Mouse (Mus musculus) left cerebral cortex, postnatal 4 days (tissue): ENCODE measurements at regions not wholly inside any gene's neighbourhood (a gene's known extent, or its start where the extent isn't known, plus 50 kb on each side); places are given as distances from the start of the nearest gene placed in this dataset.
A peak's percentile ranks its signal among the peaks of the same experiment; 100 is the strongest.

Experiments
- DNase-seq: peaks from one replicate; pipeline ENCODE4 v3.0.0-alpha.2; 2022
- intact Hi-C: fragments of 180-260 bp; cut with DNase I; formaldehyde crosslinking; loops from one replicate; pipeline ENCODE4 v1.15.1; 2025

- no peak for DNase-seq
- intact Hi-C loops = no loop called here
Observed at GRCm38 (mm10) chr9:30524401-30525066, 97.6 kb downstream of the Snx19 start.

GRCm38 (mm10) chr9:30523852-30524251 is 96.9 kb downstream of the Snx19 start:
- intact Hi-C loops = no loop called here
- DNase-seq = no peak

- intact Hi-C loops = no loop called here
- DNase-seq = no peak
Observed at GRCm38 (mm10) chr9:30522595-30523350, 95.9 kb downstream of the Snx19 start.

- intact Hi-C loops = no loop called here
- no peak for DNase-seq
Observed at GRCm38 (mm10) chr9:30521556-30522240, 94.8 kb downstream of the Snx19 start.

- intact Hi-C loops = no loop called here
- peak; percentile 34 for DNase-seq
Observed at GRCm38 (mm10) chr9:30520853-30521439, 94.0 kb downstream of the Snx19 start.

GRCm38 (mm10) chr9:30520116-30520515 is 93.2 kb downstream of the Snx19 start:
- no peak for DNase-seq
- intact Hi-C loops = no loop called here

GRCm38 (mm10) chr9:30519231-30519630 is 92.3 kb downstream of the Snx19 start:
- DNase-seq = no peak
- intact Hi-C loops = no loop called here
